8 mouse cellular contexts compared by ENCODE assay signal in genomic region chr12:80130558-80131358, GRCm38 (mm10). TPM values are rescaled to one million over a fixed set of nuclear protein-coding genes. Genes with fewer than 3 reads are reported as not detected.
A peak's percentile ranks its signal among the peaks of the same experiment; 100 is the strongest.
DNase-seq lines count a peak whose midpoint lies in the region; ATAC-seq and TF ChIP-seq lines count a peak whose summit lies in the region.

No protein-coding gene starts in this region.

- peak overlapping the region; percentile 98 for H3K27ac ChIP-seq in layer of hippocampus, adult 2 months
- H3K27ac ChIP-seq in embryonic facial prominence, embryonic 13.5 days, result peak overlapping the region; percentile 97
- peak overlapping the region; percentile 95 for H3K27ac ChIP-seq in hindbrain, embryonic 13.5 days
- H3K27ac ChIP-seq in limb, embryonic 15.5 days, result peak overlapping the region; percentile 99

- no peak overlapping the region for H3K4me3 ChIP-seq in layer of hippocampus, adult 2 months
- H3K4me3 ChIP-seq in embryonic facial prominence, embryonic 13.5 days, result peak overlapping the region; percentile 10; the same call in 1 of the 2 replicates
- no peak overlapping the region; the same call in 1 of the 2 replicates for H3K4me3 ChIP-seq in hindbrain, embryonic 13.5 days
- H3K4me3 ChIP-seq in limb, embryonic 15.5 days, result no peak overlapping the region

- 0 out of 2 replicates have a peak, but pooled peaks have one; percentile 15 for ATAC-seq in embryonic facial prominence, embryonic 13.5 days (ENCODE audit: insufficient number of reproducible peaks, insufficient read depth, low FRiP score, low TSS enrichment, low read depth)
- peak; percentile 60 for ATAC-seq in hindbrain, embryonic 13.5 days (ENCODE audit: low FRiP score)
- no peak for ATAC-seq in limb, embryonic 15.5 days (ENCODE audit: insufficient number of reproducible peaks, low FRiP score, low TSS enrichment, low read depth)

- TF ChIP-seq CTCF in layer of hippocampus, adult 2 months (conservative IDR thresholded peaks at IDR 0.05), result no peak

- peaks cover 9% of the 10 kb centered on the region for H3K36me3 ChIP-seq in embryonic facial prominence, embryonic 13.5 days
- H3K36me3 ChIP-seq in hindbrain, embryonic 13.5 days, result no peaks in the 10 kb centered on the region
- peaks cover 11% of the 10 kb centered on the region; the same call in 1 of the 2 replicates for H3K36me3 ChIP-seq in limb, embryonic 15.5 days

- peak overlapping the region; percentile 86 for H3K4me2 ChIP-seq in embryonic facial prominence, embryonic 13.5 days
- H3K4me2 ChIP-seq in hindbrain, embryonic 13.5 days, result peak overlapping the region; percentile 76
- peak overlapping the region; percentile 81 for H3K4me2 ChIP-seq in limb, embryonic 15.5 days

- WGBS in embryonic facial prominence, embryonic 13.5 days, result 7% methylated on average over 6 of the region's 6 CpGs
- WGBS in hindbrain, embryonic 13.5 days, result 10% methylated on average over 5 of the region's 6 CpGs
- WGBS in limb, embryonic 15.5 days, result 15% methylated on average over 6 of the region's 6 CpGs

- peaks cover 33% of the 10 kb centered on the region for H3K4me1 ChIP-seq in embryonic facial prominence, embryonic 13.5 days
- H3K4me1 ChIP-seq in hindbrain, embryonic 13.5 days (replicated peaks), result peaks cover 35% of the 10 kb centered on the region
- H3K4me1 ChIP-seq in limb, embryonic 15.5 days, result peaks cover 41% of the 10 kb centered on the region

- peak overlapping the region; percentile 60; the same call in 1 of the 2 replicates for H3K9ac ChIP-seq in embryonic facial prominence, embryonic 13.5 days
- peak overlapping the region; percentile 49; the same call in 1 of the 2 replicates for H3K9ac ChIP-seq in hindbrain, embryonic 13.5 days
- no peak overlapping the region for H3K9ac ChIP-seq in limb, embryonic 15.5 days

- no peak for DNase-seq in layer of hippocampus, adult 2 months (ENCODE audit: low spot score in 2 of 2)
- no peak for DNase-seq in layer of hippocampus, postnatal 25 days (ENCODE audit: extremely low spot score in 1 of 2, low spot score in 1 of 2)
- peak; percentile 76 for DNase-seq in naive thymus-derived CD4-positive, alpha-beta T cell, adult 2 months (ENCODE audit: low read depth)
- DNase-seq in left cerebral cortex, adult 11 months (ENCODE audit: low spot score), result no peak
- no peak for DNase-seq in cerebellum, postnatal 14 days

- H3K9me3 ChIP-seq in embryonic facial prominence, embryonic 13.5 days, result no peaks in the 10 kb centered on the region
- no peaks in the 10 kb centered on the region for H3K9me3 ChIP-seq in hindbrain, embryonic 13.5 days
- H3K9me3 ChIP-seq in limb, embryonic 15.5 days, result no peaks in the 10 kb centered on the region

- H3K27me3 ChIP-seq in embryonic facial prominence, embryonic 13.5 days, result no peaks in the 10 kb centered on the region
- 0 out of 2 replicates have a peak, but pooled peaks cover 6% of the 10 kb centered on the region for H3K27me3 ChIP-seq in hindbrain, embryonic 13.5 days
- H3K27me3 ChIP-seq in limb, embryonic 15.5 days, result no peaks in the 10 kb centered on the region

RNA-seq across cellular contexts. Expression of gene Zfp36l1, which starts 17.9 kb away (rescaled TPM):
- total RNA-seq in layer of hippocampus, adult 2 months (2021), result 10 to 100 TPM; 35.2 to 39.4 TPM
- total RNA-seq in layer of hippocampus, postnatal 25 days (2021), result 10 to 100 TPM; 37.2 to 40.8 TPM
- polyA plus RNA-seq in embryonic facial prominence, embryonic 13.5 days (2015; fragmentation: Nextera tagmentation; extraction: Ambion mirVana), result 149 and 151 TPM in 2 replicates
- polyA plus RNA-seq in hindbrain, embryonic 13.5 days (2015; fragmentation: Nextera tagmentation; extraction: Ambion mirVana), result 44.6 and 53.1 TPM in 2 replicates
- 147 and 148 TPM in 2 replicates for polyA plus RNA-seq in limb, embryonic 15.5 days (2015; fragmentation: Nextera tagmentation; extraction: Ambion mirVana)
